Mouse (Mus musculus): ENCODE results near the gene Mybbp1a. TPM values are rescaled to one million over a fixed set of nuclear protein-coding genes. Genes with fewer than 3 reads are reported as not detected.
A peak's percentile ranks its signal among the peaks of the same experiment; 100 is the strongest.
"Not testable (repeated sequence)": the region's sequence is repeated elsewhere in the genome, so short reads cannot be mapped to it uniquely, and the experiment has no call there.

Mybbp1a gene
- total and polyA plus RNA-seq, 3 experiments, result 344 to 3,394 (median 602) TPM

GRCm38 (mm10) chr11:72430311-72431068 lies 10.7 kb upstream of the Mybbp1a start:
- H3K36me3 ChIP-seq (ENCODE audit: control insufficient read depth in 1 of 2, insufficient read depth in 2 of 2, low read length in 2 of 2); DNase-seq (ENCODE audit: low read depth, low spot score); H3K4me3 ChIP-seq (ENCODE audit: control insufficient read depth in 1 of 2, insufficient read depth in 1 of 2, low read depth in 2 of 2, low read length in 2 of 2); H3K27ac ChIP-seq (ENCODE audit: control insufficient read depth, low read depth, low read length); H3K4me1 ChIP-seq (ENCODE audit: control insufficient read depth in 1 of 2, insufficient read depth in 2 of 2, low read length in 2 of 2); H3K79me2 ChIP-seq (ENCODE audit: control insufficient read depth, insufficient read depth, low read length, poor library complexity); H3K9ac ChIP-seq (ENCODE audit: control insufficient read depth, low read depth, low read length, poor library complexity, severe bottlenecking); H3K27me3 ChIP-seq (ENCODE audit: control insufficient read depth in 1 of 2, insufficient read depth in 2 of 2, low read length in 2 of 2); H3K9me3 ChIP-seq (replicated peaks; ENCODE audit: insufficient read depth, low read length): not testable (repeated sequence)
- TF ChIP-seq TBP (IDR thresholded peaks at IDR 0.05; ENCODE audit: low read depth, low read length), result peak; percentile 89

GRCm38 (mm10) chr11:72434963-72435693 lies 6.0 kb upstream of the Mybbp1a start, which contains the start of gene Ggt6:
TSS of gene Ggt6 (plus strand) at chr11:72435526.
- TF ChIP-seq KAT2A (conservative IDR thresholded peaks at IDR 0.05; ENCODE audit: low read depth, low read length) (no peak), MYC (IDR thresholded peaks at IDR 0.05; ENCODE audit: low read depth, low read length) (no peak)
- H3K4me3 ChIP-seq (ENCODE audit: control insufficient read depth in 1 of 2, insufficient read depth in 1 of 2, low read depth in 2 of 2, low read length in 2 of 2), result no peak within 1 kb of the TSS; a peak in 1 of 4 replicates
- no peak within 1 kb of the TSS for H3K9ac ChIP-seq (ENCODE audit: control insufficient read depth, low read depth, low read length, poor library complexity, severe bottlenecking)
- no peaks in the 10 kb centered on the region for H3K36me3 ChIP-seq (ENCODE audit: control insufficient read depth in 1 of 2, insufficient read depth in 2 of 2, low read length in 2 of 2)
- no peaks in the 10 kb centered on the region for H3K79me2 ChIP-seq (ENCODE audit: control insufficient read depth, insufficient read depth, low read length, poor library complexity)
- no peak within 1 kb of the TSS for H3K27ac ChIP-seq (ENCODE audit: control insufficient read depth, low read depth, low read length)
- H3K4me1 ChIP-seq (ENCODE audit: control insufficient read depth in 1 of 2, insufficient read depth in 2 of 2, low read length in 2 of 2), result peaks cover 0 to 6% of the 10 kb centered on the region in 2 experiments; a peak in 2 of 4 replicates
- peak; percentile 33 for DNase-seq (ENCODE audit: low read depth, low spot score)
- H3K27me3 ChIP-seq (ENCODE audit: control insufficient read depth in 1 of 2, insufficient read depth in 2 of 2, low read length in 2 of 2), result no peaks in the 10 kb centered on the region; a peak in 1 of 4 replicates
- H3K9me3 ChIP-seq (replicated peaks; ENCODE audit: insufficient read depth, low read length), result no peaks in the 10 kb centered on the region

GRCm38 (mm10) chr11:72435694-72436045 lies 5.5 kb upstream of the Mybbp1a start:
- DNase-seq (ENCODE audit: low read depth, low spot score), result no peak
- Histone ChIP-seq H3K9ac (ENCODE audit: control insufficient read depth, low read depth, low read length, poor library complexity, severe bottlenecking) (no peak overlapping the region), H3K27ac (ENCODE audit: control insufficient read depth, low read depth, low read length) (no peak overlapping the region), H3K4me3 (ENCODE audit: control insufficient read depth in 1 of 2, insufficient read depth in 1 of 2, low read depth in 2 of 2, low read length in 2 of 2) (no peak overlapping the region), H3K79me2 (ENCODE audit: control insufficient read depth, insufficient read depth, low read length, poor library complexity) (no peaks in the 10 kb centered on the region; the same call in 1 of the 2 replicates), H3K27me3 (ENCODE audit: control insufficient read depth in 1 of 2, insufficient read depth in 2 of 2, low read length in 2 of 2) (no peaks in the 10 kb centered on the region; a peak in 1 of 4 replicates), H3K9me3 (replicated peaks; ENCODE audit: insufficient read depth, low read length) (no peaks in the 10 kb centered on the region), H3K36me3 (ENCODE audit: control insufficient read depth in 1 of 2, insufficient read depth in 2 of 2, low read length in 2 of 2) (no peaks in the 10 kb centered on the region), H3K4me1 (ENCODE audit: control insufficient read depth in 1 of 2, insufficient read depth in 2 of 2, low read length in 2 of 2) (peaks cover 0 to 6% of the 10 kb centered on the region in 2 experiments; a peak in 2 of 4 replicates)
- TF ChIP-seq MXI1 (IDR thresholded peaks at IDR 0.05; ENCODE audit: low read depth, low read length) (no peak), TCF12 (IDR thresholded peaks at IDR 0.05; ENCODE audit: low read depth, low read length) (no peak), BHLHE40 (IDR thresholded peaks at IDR 0.05; ENCODE audit: borderline replicate concordance, low read depth, low read length) (no peak), ZKSCAN1 (IDR thresholded peaks at IDR 0.05; ENCODE audit: low read depth, low read length) (no peak), GABPA (IDR thresholded peaks at IDR 0.05; ENCODE audit: low read depth, low read length) (no peak), POLR2AphosphoS5 (IDR thresholded peaks at IDR 0.05; ENCODE audit: borderline replicate concordance, low read depth, low read length) (no peak), USF1 (IDR thresholded peaks at IDR 0.05; ENCODE audit: low read depth, low read length) (no peak), GATA1 (IDR thresholded peaks at IDR 0.05; ENCODE audit: low read depth, low read length) (no peak), ZMIZ1 (IDR thresholded peaks at IDR 0.05; ENCODE audit: low read depth, low read length) (no peak), EP300 (IDR thresholded peaks at IDR 0.05; ENCODE audit: low read depth in 1 of 2, low read length in 2 of 2) (no peak), JUND (IDR thresholded peaks at IDR 0.05; ENCODE audit: low read depth, low read length) (no peak), USF2 (IDR thresholded peaks at IDR 0.05; ENCODE audit: borderline replicate concordance in 1 of 2, insufficient read depth in 1 of 2, low read depth in 1 of 2, low read length in 2 of 2) (no peak), CHD1 (IDR thresholded peaks at IDR 0.05; ENCODE audit: low read depth, low read length) (no peak), ETS1 (IDR thresholded peaks at IDR 0.05; ENCODE audit: low read depth, low read length) (no peak), MEF2A (IDR thresholded peaks at IDR 0.05; ENCODE audit: extremely low read depth, insufficient replicate concordance, low read depth, low read length, poor library complexity, severe bottlenecking) (no peak), MYC (IDR thresholded peaks at IDR 0.05; ENCODE audit: low read depth, low read length) (no peak), ZNF384 (IDR thresholded peaks at IDR 0.05; ENCODE audit: low read depth, low read length) (no peak), NRF1 (IDR thresholded peaks at IDR 0.05; ENCODE audit: insufficient read depth, low read depth, low read length, poor library complexity, severe bottlenecking) (no peak), ZC3H11A (IDR thresholded peaks at IDR 0.05; ENCODE audit: low read depth, low read length) (no peak), RAD21 (IDR thresholded peaks at IDR 0.05; ENCODE audit: low read depth, low read length) (no peak)

All from MEL (cell line).